Mouse (Mus musculus): ENCODE results near the gene Abcg2. TPM values are rescaled to one million over a fixed set of nuclear protein-coding genes. Genes with fewer than 3 reads are reported as not detected.

Gene Abcg2
- 8.3 TPM for polyA plus RNA-seq (2017; shearing (Covaris generic))

GRCm38 (mm10) chr6:58584223-58584622, at the start of gene Abcg2:
Gene Abcg2 (plus strand): TSS chr6:58584523.

Other genes starting within 250 kb of the Abcg2 start
- not detected for gene Vmn1r30, start 141.1 kb upstream of the Abcg2 start, polyA plus RNA-seq (2017; shearing (Covaris generic))
- gene Vmn1r31, start 109.2 kb upstream of the Abcg2 start, polyA plus RNA-seq (2017; shearing (Covaris generic)) = not detected
- 80.0 TPM for gene Herc3, start 246.9 kb downstream of the Abcg2 start, polyA plus RNA-seq (2017; shearing (Covaris generic))

Measured in effector memory CD4-positive, alpha-beta T cell, adult 5 months (primary cell).